Mouse (Mus musculus) left cerebral cortex, adult 2 months (tissue): ENCODE measurements around the gene Tnfaip3. TPM values are rescaled to one million over a fixed set of nuclear protein-coding genes. Genes with fewer than 3 reads are reported as not detected.

Source experiments
- DNase-seq, 2 experiments: peaks; one replicate each; pipeline ENCODE4 v3.0.0; 2021 to 2022; ENCODE audit warnings: low spot score in 2 of 2, mixed read lengths in 1 of 2; ENCODE audit errors: extremely low spot score in 1 of 2
- H3K27ac ChIP-seq: fragments of 200-600 bp; 2 replicates; pipeline ENCODE4 v1.8.1; 2022
- H3K4me3 ChIP-seq: fragments of 200-600 bp; 2 replicates; pipeline ENCODE4 v1.8.1; 2022
- CTCF ChIP-seq: fragments of 200-600 bp; IDR thresholded peaks from 2 replicates; pipeline ENCODE4 v1.8.1; 2022; ENCODE audit warnings: antibody characterized with exemption, mild to moderate bottlenecking, moderate library complexity
- intact Hi-C: fragments of 180-260 bp; cut with DNase I; formaldehyde crosslinking; loops from one replicate; pipeline ENCODE4 v1.15.1; 2025
- total RNA-seq, 2 experiments: library from RNA; stranded (reverse); gene quantifications; 2 replicates each; pipeline ENCODE4 v1.2.3; 2021

Tnfaip3 gene
- total RNA-seq, 2 experiments from 2014 or later = 4.6 to 5.1 TPM

GRCm38 (mm10) chr10:19040147-19040546 lies 24.7 kb upstream of the Tnfaip3 start:
- intact Hi-C loops = no loop called here
- TF ChIP-seq CTCF = no peak
- H3K27ac ChIP-seq = no peak overlapping the region
- no peak overlapping the region for H3K4me3 ChIP-seq
- no peak for DNase-seq

DNA sequence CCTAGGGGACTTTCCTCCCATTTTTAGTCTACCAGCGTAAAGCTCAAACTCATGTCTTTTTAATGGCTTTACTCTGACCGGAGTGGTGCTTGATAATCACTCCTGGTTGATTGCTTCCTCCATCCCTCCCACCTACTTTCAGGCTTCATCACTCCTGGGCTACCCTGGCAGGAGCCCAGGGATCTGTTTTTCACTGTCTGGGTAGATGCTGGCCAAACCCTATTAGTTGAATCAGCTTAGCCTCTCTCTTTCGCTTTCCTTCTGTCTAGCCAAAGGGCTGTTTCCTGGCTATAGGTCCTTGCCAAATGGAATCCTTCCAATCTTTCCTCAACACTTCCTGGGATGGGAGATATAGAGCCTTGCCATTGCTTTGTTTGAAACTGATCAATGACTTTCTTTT lies 19.3 kb upstream of the Tnfaip3 start:
- Histone ChIP-seq H3K27ac (no peak overlapping the region), H3K4me3 (no peak overlapping the region)
- TF ChIP-seq CTCF = no peak
- intact Hi-C loops = no loop called here
- no peak for DNase-seq

DNA sequence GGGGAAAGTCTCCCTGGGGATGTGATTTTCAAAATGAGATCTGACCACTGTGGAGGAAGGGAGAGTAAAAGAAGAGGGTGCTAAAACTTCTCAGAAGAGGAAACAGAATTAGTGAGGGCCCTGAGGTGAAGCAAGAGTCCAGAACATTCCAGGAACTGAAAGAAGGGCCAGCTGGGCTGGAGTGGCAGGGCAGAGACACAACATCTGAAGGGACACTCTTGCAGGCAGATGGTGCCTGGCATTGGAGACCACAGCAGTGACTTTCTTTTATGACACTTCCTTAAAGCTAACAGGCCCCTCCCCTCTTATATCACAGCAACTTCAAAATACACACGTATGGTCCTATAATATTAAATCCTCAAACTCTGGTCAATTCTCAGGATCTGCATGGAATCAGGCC lies 18.2 kb upstream of the Tnfaip3 start:
- intact Hi-C loops = no loop called here
- Histone ChIP-seq H3K4me3 (no peak overlapping the region), H3K27ac (no peak overlapping the region)
- DNase-seq = no peak
- no peak for TF ChIP-seq CTCF

DNA sequence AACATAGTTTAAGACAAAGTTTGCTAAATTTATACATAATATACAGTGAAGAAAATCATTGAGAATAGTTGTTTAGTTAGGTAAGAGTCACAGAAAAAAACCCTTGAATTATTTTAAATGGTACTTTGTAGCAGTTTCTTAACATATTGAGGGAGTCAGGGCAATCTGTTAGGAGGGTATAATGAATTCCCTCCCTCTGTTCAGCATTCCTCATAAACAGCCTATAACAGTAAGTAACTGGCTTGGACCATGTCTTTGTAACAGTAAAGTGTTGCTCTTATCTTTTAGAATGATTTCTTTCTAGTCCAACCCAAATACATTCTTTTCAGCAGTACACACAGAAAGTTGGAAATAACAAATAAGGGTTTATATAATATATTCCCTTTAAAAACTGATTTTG lies 16.4 kb upstream of the Tnfaip3 start:
- intact Hi-C loops = no loop called here
- no peak for TF ChIP-seq CTCF
- no peak for DNase-seq
- H3K4me3 ChIP-seq = no peak overlapping the region
- H3K27ac ChIP-seq = no peak overlapping the region

- H3K27ac ChIP-seq = no peak overlapping the region
- no peak for DNase-seq
- intact Hi-C loops = no loop called here
- TF ChIP-seq CTCF = no peak
- no peak overlapping the region for H3K4me3 ChIP-seq
Observed at GRCm38 (mm10) chr10:19030628-19031027, 15.2 kb upstream of the Tnfaip3 start.

DNA sequence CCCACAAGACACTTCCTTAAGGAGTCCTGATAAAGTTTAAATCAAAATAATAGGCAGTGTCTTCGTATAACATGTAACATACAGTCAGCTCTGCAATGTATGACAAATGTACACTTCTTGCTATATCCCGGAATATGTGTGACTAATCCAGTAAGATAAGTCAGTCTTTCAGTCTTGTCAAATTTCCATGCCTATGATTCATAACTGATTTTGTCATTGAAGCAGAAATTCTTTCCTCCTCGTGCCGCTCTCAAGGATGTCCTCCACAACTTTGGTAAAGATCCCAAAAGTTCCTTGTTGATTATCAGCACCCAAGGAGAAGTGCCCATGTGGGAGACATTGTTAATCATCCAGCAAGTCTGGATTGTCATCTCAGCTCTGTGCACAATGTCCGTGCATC lies 11.3 kb upstream of the Tnfaip3 start:
- no peak for DNase-seq
- intact Hi-C loops = no loop called here
- H3K27ac ChIP-seq = no peak overlapping the region
- TF ChIP-seq CTCF = no peak
- no peak overlapping the region for H3K4me3 ChIP-seq

GRCm38 (mm10) chr10:19024353-19024752 lies 8.9 kb upstream of the Tnfaip3 start:
- no peak for DNase-seq
- Histone ChIP-seq H3K4me3 (no peak overlapping the region), H3K27ac (no peak overlapping the region)
- intact Hi-C loops = no loop called here
- no peak for TF ChIP-seq CTCF

GRCm38 (mm10) chr10:19023622-19024326 lies 8.3 kb upstream of the Tnfaip3 start:
- Histone ChIP-seq H3K27ac (no peak overlapping the region), H3K4me3 (no peak overlapping the region)
- intact Hi-C loops = no loop called here
- DNase-seq = no peak
- TF ChIP-seq CTCF = no peak

GRCm38 (mm10) chr10:19022272-19022671 lies 6.8 kb upstream of the Tnfaip3 start:
- no peak overlapping the region for H3K27ac ChIP-seq
- TF ChIP-seq CTCF = no peak
- intact Hi-C loops = no loop called here
- DNase-seq = no peak
- no peak overlapping the region for H3K4me3 ChIP-seq

- H3K27ac ChIP-seq = no peak overlapping the region
- intact Hi-C loops = loop anchor here (5.0 kb wide), 1 partner anchor 150 kb away; no protein-coding TSS in a partner anchor
- H3K4me3 ChIP-seq = no peak overlapping the region
- no peak for TF ChIP-seq CTCF
- no peak for DNase-seq
Observed at GRCm38 (mm10) chr10:19016823-19017471, 1.5 kb upstream of the Tnfaip3 start.

- intact Hi-C loops = loop anchor here (2.0 to 5.0 kb wide), 4 partner anchors 62 to 172 kb away; no protein-coding TSS in a partner anchor
- Histone ChIP-seq H3K4me3 (peak overlapping the region; percentile 60), H3K27ac (peak overlapping the region; percentile 85)
- no peak; the same call in 1 of the 2 replicates for TF ChIP-seq CTCF
- DNase-seq = no peak
Observed at GRCm38 (mm10) chr10:19014381-19015256, 838 bp downstream of the Tnfaip3 start.

- intact Hi-C loops = loop anchor here (5.0 kb wide), 1 partner anchor 96 kb away; no protein-coding TSS in a partner anchor
Observed at GRCm38 (mm10) chr10:19013351-19013750, 2.1 kb downstream of the Tnfaip3 start.

More at GRCm38 (mm10) chr10:19013351-19013750, 2.1 kb downstream of the Tnfaip3 start:
- Histone ChIP-seq H3K27ac (no peak overlapping the region), H3K4me3 (no peak overlapping the region)
- no peak for DNase-seq
- TF ChIP-seq CTCF = no peak
